Mouse (Mus musculus) granulocyte monocyte progenitor cell, adult 5-6 weeks (primary cell): ENCODE results near the gene Upk3a. TPM values are rescaled to one million over a fixed set of nuclear protein-coding genes. Genes with fewer than 3 reads are reported as not detected.
A peak's percentile ranks its signal among the peaks of the same experiment; 100 is the strongest.

ENCODE experiments used
- ATAC-seq: replicated peaks from 2 replicates; pipeline ENCODE4 v1.8.0; 2016; ENCODE audit warnings: mild to moderate bottlenecking, moderate TSS enrichment, inconsistent platforms; ENCODE audit not compliant: poor library complexity, severe bottlenecking
- total RNA-seq, 2 experiments: library from RNA; stranded (forward) in 1 of 2; stranded (reverse) in 1 of 2; fragments of 200-712, 200-1000 nt in 1 of 2; fragments of >200 nt in 1 of 2; fragmentation: Nextera tagmentation in 1 of 2; gene quantifications; 2 replicates each; pipeline ENCODE4 v1.2.3; 2014 to 2017

The Upk3a gene
- total RNA-seq, 2 experiments from 2014 or later, result not detected

DNA sequence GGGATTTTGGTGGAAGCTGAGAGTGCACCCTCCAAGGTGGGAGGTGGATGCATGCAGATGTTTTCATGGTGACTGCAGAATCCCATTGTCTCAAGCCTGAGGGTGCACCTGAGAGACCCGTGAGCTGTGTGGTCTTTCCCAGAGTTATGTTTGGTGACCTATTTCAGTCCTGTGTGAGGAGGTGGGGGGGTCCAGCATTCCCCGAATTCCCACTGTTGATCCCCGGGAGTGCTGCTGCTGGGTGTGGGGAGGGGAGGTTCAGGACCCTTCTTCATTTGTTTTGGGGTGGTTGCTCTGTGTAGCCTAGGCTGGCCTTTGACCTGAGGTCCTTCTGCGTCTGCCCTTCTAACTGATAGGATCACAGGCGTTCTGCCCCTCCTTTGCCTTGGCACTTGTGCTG is 26.8 kb downstream of the Upk3a start:
- no peak for ATAC-seq

DNA sequence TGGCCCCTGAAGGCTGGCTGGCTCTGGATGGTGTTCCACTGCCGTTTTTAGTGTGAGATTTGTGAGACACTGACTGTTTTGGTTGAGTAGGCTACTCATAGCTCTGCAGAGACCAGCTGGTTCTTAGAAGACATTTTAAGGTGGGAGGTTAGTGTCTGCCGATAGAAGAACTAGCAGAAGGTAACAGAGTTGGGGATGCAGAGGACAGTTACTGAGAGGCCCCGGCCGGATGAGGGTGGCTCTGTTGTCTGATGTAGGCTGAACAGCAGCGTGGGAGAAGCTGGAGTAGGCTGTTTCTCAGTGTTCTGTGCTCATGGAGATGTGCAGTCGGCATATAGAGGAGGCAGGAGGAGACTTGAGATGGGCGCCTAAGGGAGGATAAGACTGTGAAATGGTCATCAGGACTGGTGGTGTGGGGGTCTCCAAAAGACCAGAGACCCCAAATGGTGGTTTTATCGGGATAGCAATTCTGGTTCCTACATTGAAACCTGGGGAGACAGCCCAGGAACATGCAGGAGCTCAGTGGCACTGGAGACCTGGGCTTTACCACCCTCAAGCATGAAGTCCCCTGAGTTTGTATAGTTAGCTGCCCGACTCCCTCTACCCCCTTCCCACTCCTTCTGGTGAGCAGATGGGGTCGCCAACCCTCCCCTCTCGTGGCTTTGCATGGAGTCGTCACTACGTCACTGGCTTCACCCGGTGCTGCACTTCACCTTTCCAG is 29.4 kb downstream of the Upk3a start:
- ATAC-seq, result no peak

DNA sequence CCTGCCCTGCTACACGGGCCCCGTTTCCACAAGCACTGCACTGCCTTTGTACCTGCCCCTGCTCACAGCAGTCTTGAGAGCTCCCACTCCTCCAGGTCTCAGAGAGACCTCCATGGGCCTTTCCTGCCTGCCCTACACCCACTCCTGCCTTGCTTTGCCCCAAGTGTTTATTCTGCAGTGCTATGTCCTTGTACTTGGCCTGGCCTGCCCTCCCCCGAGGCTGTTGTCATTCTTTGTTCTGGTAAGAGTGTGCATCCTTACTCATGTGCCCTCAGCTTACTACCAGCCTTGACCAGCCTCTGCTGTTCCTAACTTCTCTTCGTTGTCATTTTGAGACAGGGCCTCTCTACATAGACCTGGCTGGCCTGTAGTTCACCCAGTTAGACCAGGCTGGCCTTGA is 30.9 kb downstream of the Upk3a start:
- no peak for ATAC-seq

DNA sequence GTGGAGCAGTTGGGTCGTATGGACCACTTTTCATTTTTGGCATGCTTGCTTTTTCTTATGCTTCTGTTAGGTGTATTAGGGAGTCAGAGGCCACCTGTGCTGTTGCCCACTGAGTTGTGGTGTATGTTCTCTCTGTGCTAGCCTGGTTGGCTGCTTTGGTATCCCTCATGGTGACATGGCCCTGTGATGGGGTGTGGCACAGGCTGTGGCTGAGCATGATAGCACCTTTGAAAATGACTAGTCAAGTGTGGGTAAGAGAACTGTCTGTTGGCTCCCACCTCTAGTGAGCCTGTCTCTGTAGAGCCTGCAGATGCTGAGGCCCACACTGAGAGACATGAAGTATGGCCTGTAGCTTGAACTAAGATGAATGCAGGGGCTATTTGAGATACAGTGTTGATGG is 32.8 kb downstream of the Upk3a start:
- ATAC-seq, result no peak

DNA sequence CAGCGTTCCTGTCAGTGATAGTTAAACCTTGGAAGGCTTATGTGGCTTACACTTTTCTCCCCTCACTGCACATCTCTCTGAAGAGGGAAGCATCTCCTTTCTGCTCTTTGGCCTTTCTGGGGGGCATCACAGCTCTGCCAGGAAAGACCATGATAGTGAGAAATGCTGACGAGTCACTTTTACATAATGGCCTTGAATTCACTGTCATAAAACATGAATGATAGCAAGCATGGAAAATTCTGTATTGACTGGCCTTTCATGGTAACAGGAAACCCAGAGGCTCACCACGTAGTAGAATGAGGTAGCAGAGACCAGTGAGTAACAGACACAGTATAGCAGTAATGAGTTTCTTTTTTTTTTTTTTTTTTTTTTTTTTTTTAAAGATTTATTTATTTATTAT is 37.2 kb downstream of the Upk3a start:
- no peak for ATAC-seq

DNA sequence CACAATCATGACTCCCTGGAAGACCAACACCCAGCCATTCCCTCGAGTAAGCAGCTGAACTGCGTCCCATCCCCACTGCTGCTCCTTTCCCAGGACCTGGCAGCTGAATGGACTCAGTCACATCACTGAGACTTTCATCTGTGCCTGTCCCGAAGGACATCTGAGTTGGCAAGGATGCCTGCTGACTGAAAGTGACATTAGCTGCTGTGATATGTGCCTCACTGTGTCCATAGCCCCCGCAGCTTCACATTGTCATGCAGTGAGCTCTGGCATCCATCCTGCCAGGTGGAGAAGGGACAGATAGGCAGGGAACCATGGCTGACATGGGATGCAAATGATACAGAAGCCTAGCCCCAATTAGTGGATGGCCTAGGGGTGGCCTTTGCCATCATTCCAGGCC is 38.2 kb downstream of the Upk3a start:
- ATAC-seq, result no peak

DNA sequence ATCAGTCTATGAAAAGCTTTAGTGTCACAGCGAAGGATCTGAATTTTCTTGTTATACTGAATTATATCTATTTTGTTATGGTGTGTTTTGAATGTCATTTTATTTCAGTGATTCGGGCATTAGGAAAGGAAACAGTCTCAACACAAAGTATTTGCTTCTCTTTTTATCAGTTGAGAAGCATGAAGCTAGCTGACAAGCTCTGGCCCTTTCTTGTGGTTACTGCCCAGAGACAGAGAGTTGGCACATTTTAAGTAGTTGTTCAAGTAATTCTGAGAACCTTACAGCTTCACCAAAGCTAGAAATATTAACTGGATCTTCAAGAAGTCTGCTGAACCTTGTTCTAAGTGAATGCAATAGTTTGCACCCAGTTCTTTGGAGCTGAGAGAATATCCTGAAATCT is 46.5 kb downstream of the Upk3a start:
- no peak for ATAC-seq

DNA sequence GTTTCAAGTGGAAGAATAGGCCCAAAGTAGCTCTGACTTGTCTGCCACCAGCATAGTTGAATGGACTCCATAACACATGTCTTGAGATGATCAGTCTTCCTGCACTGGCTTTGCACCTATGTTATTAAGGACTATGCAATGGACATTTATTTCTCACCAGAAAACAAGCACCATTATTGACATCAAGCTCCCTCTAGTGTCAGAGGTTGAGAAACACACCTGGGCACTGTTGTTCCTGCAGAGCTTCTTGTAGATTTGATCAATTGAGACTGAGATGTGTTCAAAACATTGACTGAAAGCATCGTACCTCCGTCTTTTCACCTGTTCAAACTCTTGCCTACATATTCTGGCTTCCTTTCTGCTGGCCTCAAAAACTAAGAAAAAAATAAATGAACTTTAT is 53.6 kb downstream of the Upk3a start:
- peak; percentile 42; the same call in 1 of the 2 replicates for ATAC-seq

Other genes with a start within 250 kb of the Upk3a start
- 0.06 and 2.5 TPM in 2 replicates for gene Phf21b, start 161.1 kb upstream of the Upk3a start, total RNA-seq (2014; fragmentation: Nextera tagmentation)
- gene Phf21b, start 161.1 kb upstream of the Upk3a start, total RNA-seq (2017), result not detected in 2 replicates
- 0.54 and 1.0 TPM in 2 replicates for gene Gm29666, start 97.1 kb upstream of the Upk3a start, total RNA-seq (2014; fragmentation: Nextera tagmentation)
- gene Gm29666, start 97.1 kb upstream of the Upk3a start, total RNA-seq (2017), result 0.15 and 0.17 TPM in 2 replicates
- 45.8 and 48.1 TPM in 2 replicates for gene Nup50, start 93.7 kb upstream of the Upk3a start, total RNA-seq (2014; fragmentation: Nextera tagmentation)
- 77.6 and 80.8 TPM in 2 replicates for gene Nup50, start 93.7 kb upstream of the Upk3a start, total RNA-seq (2017)
- 14.1 and 20.8 TPM in 2 replicates for gene 5031439G07Rik, start 28.6 kb upstream of the Upk3a start, total RNA-seq (2014; fragmentation: Nextera tagmentation)
- 12.2 and 14.2 TPM in 2 replicates for gene 5031439G07Rik, start 28.6 kb upstream of the Upk3a start, total RNA-seq (2017)
- gene Fam118a, start 11.8 kb downstream of the Upk3a start, total RNA-seq (2014; fragmentation: Nextera tagmentation), result 4.6 and 8.7 TPM in 2 replicates
- 12.9 and 14.8 TPM in 2 replicates for gene Fam118a, start 11.8 kb downstream of the Upk3a start, total RNA-seq (2017)
- not detected in 2 replicates for gene Smc1b, start 114.8 kb downstream of the Upk3a start, total RNA-seq (2014; fragmentation: Nextera tagmentation)
- not detected in 2 replicates for gene Smc1b, start 114.8 kb downstream of the Upk3a start, total RNA-seq (2017)
- gene Ribc2, start 114.9 kb downstream of the Upk3a start, total RNA-seq (2014; fragmentation: Nextera tagmentation), result not detected in 2 replicates
- gene Ribc2, start 114.9 kb downstream of the Upk3a start, total RNA-seq (2017), result not detected in 2 replicates
- 0.11 and 0.30 TPM in 2 replicates for gene Fbln1, start 188.8 kb downstream of the Upk3a start, total RNA-seq (2014; fragmentation: Nextera tagmentation)
- 0.73 TPM in 1 of 2 replicates, not detected in the other for gene Fbln1, start 188.8 kb downstream of the Upk3a start, total RNA-seq (2017)